Mouse (Mus musculus) hindbrain, embryonic 10.5 days (tissue): ENCODE measurements around the gene Chd6. TPM values are rescaled to one million over a fixed set of nuclear protein-coding genes. Genes with fewer than 3 reads are reported as not detected.

Experiments
- DNase-seq: peaks from one replicate; pipeline ENCODE4 v3.0.0-alpha.2; 2017; ENCODE audit warnings: low spot score
- H3K27ac ChIP-seq: fragments of 300-500 bp; sonication (generic); 2 replicates; pipeline ENCODE4 v1.5.1; 2016; ENCODE audit warnings: mild to moderate bottlenecking, moderate library complexity
- H3K27me3 ChIP-seq: fragments of 300-500 bp; sonication (generic); 2 replicates; pipeline ENCODE4 v1.6.1; 2016; ENCODE audit warnings: mild to moderate bottlenecking; ENCODE audit not compliant: poor library complexity, insufficient read depth, severe bottlenecking
- H3K36me3 ChIP-seq: fragments of 300-500 bp; sonication (generic); 2 replicates; pipeline ENCODE4 v1.6.1; 2016; ENCODE audit warnings: mild to moderate bottlenecking, moderate library complexity
- H3K4me1 ChIP-seq: fragments of 300-500 bp; sonication (generic); replicated peaks from 2 replicates; pipeline ENCODE4 v1.6.1; 2016; ENCODE audit warnings: mild to moderate bottlenecking
- H3K4me3 ChIP-seq: fragments of 300-500 bp; sonication (generic); 2 replicates; pipeline ENCODE4 v1.5.1; 2016; ENCODE audit warnings: mild to moderate bottlenecking, moderate library complexity
- H3K9me3 ChIP-seq: fragments of 300-500 bp; sonication (generic); 2 replicates; pipeline ENCODE4 v1.6.1; 2016; ENCODE audit warnings: mild to moderate bottlenecking, moderate library complexity
- WGBS: fragments of 180-500 bp; shearing (Covaris S2); methylation state at CpG from one replicate; pipeline ENCODE4 v1.1.7; 2016; 5-methylcytosine and 5-hydroxymethylcytosine counted together
- polyA plus RNA-seq: library from polyadenylated mRNA; unstranded; fragments of >200 nt; fragmentation: Nextera tagmentation; extraction: Ambion mirVana; gene quantifications from 2 replicates; pipeline ENCODE4 v1.2.1, GENCODE M21; 2016

Chd6 gene
- polyA plus RNA-seq, 1 experiment from 2014 or later = 29.5 TPM

DNA sequence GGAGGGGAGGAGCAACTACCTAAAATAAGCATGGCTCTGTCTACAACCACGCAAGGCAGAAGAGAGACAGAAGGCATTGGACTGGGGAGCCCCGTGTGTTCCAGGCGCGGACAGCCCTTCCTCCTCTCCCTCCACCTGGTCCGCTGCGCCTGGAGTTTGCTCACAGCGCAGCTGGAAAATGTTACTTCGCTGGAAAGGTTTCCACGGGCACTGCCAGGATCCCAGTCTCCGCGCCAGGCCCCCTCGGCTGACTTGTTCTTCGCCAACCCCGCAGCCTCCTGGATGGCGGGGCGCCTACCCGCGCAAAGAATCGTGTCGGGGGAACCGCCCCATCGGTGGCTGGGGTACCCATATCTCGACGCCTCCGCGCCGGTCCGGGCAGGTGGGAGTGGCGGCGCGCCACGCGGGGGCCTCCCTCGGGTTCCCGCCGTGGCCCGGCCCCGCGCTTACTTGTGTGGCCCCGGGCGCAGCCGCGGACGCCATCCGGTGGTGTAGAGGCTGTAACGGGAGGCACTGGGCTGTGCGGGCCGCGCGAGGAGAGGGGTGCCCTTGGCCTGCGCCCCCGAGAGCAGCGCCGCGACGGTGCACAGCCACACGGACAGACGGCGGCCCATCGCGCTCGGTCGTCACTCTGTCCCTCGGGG is 197.2 kb downstream of the Chd6 start:
- Histone ChIP-seq H3K27ac (peak overlapping the region; percentile 80), H3K9me3 (no peaks in the 10 kb centered on the region), H3K4me3 (peak overlapping the region; percentile 65), H3K36me3 (0 out of 2 replicates have a peak, but pooled peaks cover 5% of the 10 kb centered on the region), H3K27me3 (peaks cover 90% of the 10 kb centered on the region), H3K4me1 (peaks cover 32% of the 10 kb centered on the region)
- peak; percentile 43 for DNase-seq
- 2% methylated on average over 63 of the region's 64 CpGs for WGBS

DNA sequence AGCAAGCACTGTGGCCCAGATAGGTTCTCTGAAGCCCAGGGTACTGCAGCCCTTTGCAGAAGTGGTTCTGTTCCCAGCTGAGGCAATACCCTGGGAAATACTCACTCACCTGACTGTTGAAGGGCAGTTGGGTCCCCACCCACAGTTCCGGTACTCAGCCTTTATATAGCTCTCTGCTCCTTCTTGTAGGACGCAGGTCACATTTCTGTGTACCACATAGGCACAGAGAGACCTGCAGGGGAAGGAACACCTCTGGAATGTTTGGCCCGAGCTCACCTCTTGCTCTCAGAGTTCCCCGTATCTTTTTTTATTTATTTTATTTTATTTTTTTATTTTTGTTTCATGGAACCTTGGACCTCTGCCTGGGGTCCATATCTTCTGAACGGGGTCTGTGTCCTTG is 198.2 kb downstream of the Chd6 start:
- H3K27ac ChIP-seq = no peak overlapping the region
- no peak for DNase-seq
- H3K4me3 ChIP-seq = no peak overlapping the region
- WGBS = 87% methylated on average over 5 of the region's 5 CpGs
- 0 out of 2 replicates have a peak, but pooled peaks cover 5% of the 10 kb centered on the region for H3K36me3 ChIP-seq
- H3K9me3 ChIP-seq = no peaks in the 10 kb centered on the region
- H3K4me1 ChIP-seq = peaks cover 33% of the 10 kb centered on the region
- H3K27me3 ChIP-seq = peaks cover 82% of the 10 kb centered on the region

GRCm38 (mm10) chr2:160908607-160909006 is 200.3 kb downstream of the Chd6 start:
- H3K27me3 ChIP-seq = peaks cover 62% of the 10 kb centered on the region
- WGBS = 61% methylated on average over 18 of the region's 18 CpGs
- no peak for DNase-seq
- H3K27ac ChIP-seq = no peak overlapping the region
- H3K36me3 ChIP-seq = 0 out of 2 replicates have a peak, but pooled peaks cover 5% of the 10 kb centered on the region
- H3K9me3 ChIP-seq = no peaks in the 10 kb centered on the region
- H3K4me1 ChIP-seq = peaks cover 29% of the 10 kb centered on the region
- H3K4me3 ChIP-seq = no peak overlapping the region

GRCm38 (mm10) chr2:160906101-160906500 is 202.8 kb downstream of the Chd6 start:
- 71% methylated on average over 5 of the region's 5 CpGs for WGBS
- no peak overlapping the region for H3K27ac ChIP-seq

GRCm38 (mm10) chr2:160905301-160905700 is 203.6 kb downstream of the Chd6 start:
- peaks cover 29% of the 10 kb centered on the region for H3K27me3 ChIP-seq
- H3K9me3 ChIP-seq = no peaks in the 10 kb centered on the region
- peaks cover 16% of the 10 kb centered on the region; the same call in 1 of the 2 replicates for H3K4me1 ChIP-seq
- no peak overlapping the region for H3K27ac ChIP-seq
- H3K4me3 ChIP-seq = no peak overlapping the region
- no peak for DNase-seq
- 92% methylated on average over 12 of the region's 12 CpGs for WGBS
- H3K36me3 ChIP-seq = 0 out of 2 replicates have a peak, but pooled peaks cover 5% of the 10 kb centered on the region

More at GRCm38 (mm10) chr2:160906101-160906500, 202.8 kb downstream of the Chd6 start:
- Histone ChIP-seq H3K27me3 (peaks cover 37% of the 10 kb centered on the region), H3K36me3 (0 out of 2 replicates have a peak, but pooled peaks cover 5% of the 10 kb centered on the region), H3K4me3 (no peak overlapping the region), H3K4me1 (peaks cover 16% of the 10 kb centered on the region; the same call in 1 of the 2 replicates), H3K9me3 (no peaks in the 10 kb centered on the region)
- no peak for DNase-seq

DNA sequence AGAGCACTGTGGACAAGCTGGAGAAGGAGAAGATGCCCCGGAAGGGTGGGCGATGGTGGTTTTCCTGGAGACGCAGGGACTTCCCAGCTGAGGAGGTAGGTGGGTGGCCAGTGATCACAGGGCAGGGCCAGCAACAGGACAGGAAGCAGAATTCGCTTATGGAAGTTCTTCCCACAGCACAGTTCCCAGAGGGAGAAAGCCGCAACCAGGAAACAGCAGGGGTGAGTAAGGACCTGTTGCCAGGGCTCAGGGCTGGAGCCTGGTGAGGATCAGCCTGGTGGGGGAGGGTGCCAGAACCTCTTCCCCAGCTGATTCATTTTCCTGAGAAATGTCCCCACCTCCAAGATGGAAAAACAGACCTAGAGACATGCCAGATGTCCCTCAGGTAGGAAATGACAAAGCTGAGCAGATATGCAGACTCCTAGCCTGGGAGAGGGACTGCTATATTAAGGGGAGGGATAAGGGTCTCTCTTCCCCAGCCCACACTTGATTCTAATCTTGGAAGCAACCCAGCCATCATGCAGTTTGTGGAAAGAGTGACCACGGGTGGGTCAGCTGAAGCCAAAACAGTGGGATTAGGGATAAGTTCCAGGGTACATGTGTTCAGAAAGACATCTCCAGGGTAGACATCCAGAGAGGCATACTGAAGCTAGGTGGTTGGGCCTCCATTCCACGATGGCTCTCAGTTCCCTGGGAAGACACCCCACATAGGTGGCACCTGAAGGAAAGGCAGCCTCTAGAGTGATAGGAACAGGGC is 207.0 kb downstream of the Chd6 start:
- Histone ChIP-seq H3K9me3 (no peaks in the 10 kb centered on the region), H3K4me3 (no peak overlapping the region), H3K36me3 (no peaks in the 10 kb centered on the region), H3K27ac (no peak overlapping the region), H3K27me3 (no peaks in the 10 kb centered on the region), H3K4me1 (0 out of 2 replicates have a peak, but pooled peaks cover 3% of the 10 kb centered on the region)
- DNase-seq = no peak
- WGBS = 86% methylated on average over 7 of the region's 7 CpGs

Other genes starting within 250 kb of the Chd6 start
- gene Zhx3, start 236.1 kb downstream of the Chd6 start, polyA plus RNA-seq = 7.3 and 7.6 TPM in 2 replicates
- 0.52 and 1.1 TPM in 2 replicates for gene Lpin3, start 228.4 kb downstream of the Chd6 start, polyA plus RNA-seq
- gene Emilin3, start 196.7 kb downstream of the Chd6 start, polyA plus RNA-seq = 2.6 and 3.4 TPM in 2 replicates